Mouse (Mus musculus) kidney, adult 10 weeks (tissue): ENCODE measurements around the gene Gm10670. TPM values are rescaled to one million over a fixed set of nuclear protein-coding genes. Genes with fewer than 3 reads are reported as not detected.

Source experiments
- polyA plus RNA-seq: library from polyadenylated mRNA; stranded (reverse); fragments of 350-450 nt; fragmentation: Illumina TruSeq; extraction: RNeasy Lipid Tissue Mini Kit (QIAGEN cat#74804); gene quantifications from one replicate; pipeline ENCODE4 v1.2.3, GENCODE M21; 2014; ENCODE audit warnings: low read depth, low replicate concordance

Gm10670 gene
- polyA plus RNA-seq: not detected

DNA sequence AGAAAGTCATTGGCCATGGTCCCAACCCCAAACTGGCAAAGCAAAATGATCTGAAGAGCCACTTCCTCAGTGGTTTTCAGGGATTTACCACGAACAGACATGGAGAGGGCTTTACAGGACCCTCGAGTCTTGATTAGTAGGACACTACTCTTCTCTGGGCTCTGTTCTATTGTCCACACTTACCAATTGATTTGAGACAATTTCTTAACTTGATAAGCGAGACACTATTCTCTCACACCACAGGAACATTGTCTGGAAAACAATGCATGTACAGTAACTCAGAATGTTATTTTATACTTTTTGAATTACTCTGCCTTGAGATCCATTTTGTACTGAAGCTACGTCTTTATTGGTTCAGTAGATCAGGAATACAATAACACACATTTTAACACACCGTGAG, at the start of gene Gm10670:
Gene Gm10670, minus strand, starts transcription at position 101 of the 400 bp plus-strand sequence.

GRCm38 (mm10) chr7:20510434-20510833, 35.7 kb upstream of the Gm10670 start, which contains the start of gene Vmn1r103:
Gene Vmn1r103 (minus strand): TSS chr7:20510534.

GRCm38 (mm10) chr7:20442493-20442892, 32.2 kb downstream of the Gm10670 start, which contains the start of gene Vmn1r101:
Gene Vmn1r101 (minus strand): TSS chr7:20442593.

Other genes with a start within 250 kb of the Gm10670 start
- gene Gm4498, start 241.1 kb downstream of the Gm10670 start, polyA plus RNA-seq: not detected
- not detected for gene Gm5890, start 212.1 kb downstream of the Gm10670 start, polyA plus RNA-seq
- not detected for gene Gm4133, start 140.9 kb downstream of the Gm10670 start, polyA plus RNA-seq
- not detected for gene Gm5728, start 99.5 kb downstream of the Gm10670 start, polyA plus RNA-seq
- not detected for gene Vmn1r100, start 57.0 kb downstream of the Gm10670 start, polyA plus RNA-seq
- not detected for gene Vmn1r101, start 32.3 kb downstream of the Gm10670 start, polyA plus RNA-seq
- not detected for gene Vmn1r103, start 35.6 kb upstream of the Gm10670 start, polyA plus RNA-seq
- gene Vmn1r104, start 58.9 kb upstream of the Gm10670 start, polyA plus RNA-seq: not detected
- gene Gm5726, start 70.8 kb upstream of the Gm10670 start, polyA plus RNA-seq: not detected
- gene Gm4141, start 101.3 kb upstream of the Gm10670 start, polyA plus RNA-seq: not detected
- not detected for gene Gm4513, start 124.1 kb upstream of the Gm10670 start, polyA plus RNA-seq
- not detected for gene Vmn1r107, start 194.0 kb upstream of the Gm10670 start, polyA plus RNA-seq
- not detected for gene Vmn1r111, start 228.3 kb upstream of the Gm10670 start, polyA plus RNA-seq